Mouse (Mus musculus) T-helper 1 cell (primary cell): ENCODE results near the gene Neo1.

Experiments used
- in situ Hi-C: fragments of 300-600 bp; cut with MboI, MseI; formaldehyde crosslinking; loops from one replicate; pipeline ENCODE4 v1.15.1; 2025; ENCODE audit warnings: high pct_unique_total_duplicates

Gene Neo1

DNA sequence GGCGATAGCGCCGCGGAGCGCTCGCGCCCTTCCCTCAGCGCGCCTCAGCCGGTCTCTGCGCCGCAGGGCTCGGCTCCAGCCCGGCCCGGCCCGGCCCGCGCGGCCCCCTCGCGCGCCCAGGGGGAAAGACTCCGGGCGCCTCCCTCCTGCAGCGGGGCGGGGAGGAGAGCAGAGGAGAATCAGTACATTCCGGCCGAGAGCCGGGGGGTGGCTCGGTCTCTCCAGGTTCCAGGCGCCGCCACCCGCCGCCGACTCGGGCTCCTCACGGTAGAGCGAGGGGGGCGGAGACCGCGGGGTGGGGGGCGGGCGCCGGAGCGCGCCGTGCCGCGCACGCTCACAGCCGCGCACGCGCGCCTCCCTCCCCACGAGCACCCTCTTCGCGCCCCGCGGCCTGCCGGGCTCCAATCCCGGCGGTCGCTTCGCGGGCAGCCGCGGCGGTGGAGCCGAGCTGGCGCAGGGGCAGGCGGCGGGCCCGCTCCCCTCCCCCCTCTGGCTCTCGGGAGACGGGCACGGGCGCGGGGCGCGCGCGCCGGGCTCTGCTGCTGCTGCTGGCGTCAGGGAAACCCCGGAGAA is at the start of gene Neo1:
TSS of gene Neo1 (minus strand) at position 283 of the 573 bp plus-strand sequence.
- in situ Hi-C loops: loop anchor here (10.0 kb wide), 1 partner anchor 249 kb away; no protein-coding TSS in a partner anchor

DNA sequence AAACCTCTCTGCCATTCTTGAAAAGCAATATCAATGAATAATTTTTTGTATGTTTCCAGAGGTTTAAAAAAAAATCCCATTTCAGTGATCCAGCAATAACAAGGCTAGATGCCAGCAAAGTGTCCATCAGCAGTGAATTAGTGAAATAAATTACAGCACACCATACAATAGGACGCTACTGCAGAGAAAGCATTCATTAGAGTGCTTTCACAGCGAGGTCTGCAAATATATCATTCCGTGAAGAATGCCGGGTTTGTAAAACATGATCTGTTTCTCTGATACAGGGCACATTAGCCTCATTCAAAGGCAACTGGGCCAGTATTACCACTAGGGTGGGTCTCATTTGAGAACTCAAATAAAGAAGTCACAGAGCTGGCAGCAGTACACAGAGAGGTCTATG is 39.4 kb upstream of the Neo1 start:
- in situ Hi-C loops: no loop called here

GRCm38 (mm10) chr9:59073887-59074286 is 37.6 kb upstream of the Neo1 start:
- in situ Hi-C loops: no loop called here

DNA sequence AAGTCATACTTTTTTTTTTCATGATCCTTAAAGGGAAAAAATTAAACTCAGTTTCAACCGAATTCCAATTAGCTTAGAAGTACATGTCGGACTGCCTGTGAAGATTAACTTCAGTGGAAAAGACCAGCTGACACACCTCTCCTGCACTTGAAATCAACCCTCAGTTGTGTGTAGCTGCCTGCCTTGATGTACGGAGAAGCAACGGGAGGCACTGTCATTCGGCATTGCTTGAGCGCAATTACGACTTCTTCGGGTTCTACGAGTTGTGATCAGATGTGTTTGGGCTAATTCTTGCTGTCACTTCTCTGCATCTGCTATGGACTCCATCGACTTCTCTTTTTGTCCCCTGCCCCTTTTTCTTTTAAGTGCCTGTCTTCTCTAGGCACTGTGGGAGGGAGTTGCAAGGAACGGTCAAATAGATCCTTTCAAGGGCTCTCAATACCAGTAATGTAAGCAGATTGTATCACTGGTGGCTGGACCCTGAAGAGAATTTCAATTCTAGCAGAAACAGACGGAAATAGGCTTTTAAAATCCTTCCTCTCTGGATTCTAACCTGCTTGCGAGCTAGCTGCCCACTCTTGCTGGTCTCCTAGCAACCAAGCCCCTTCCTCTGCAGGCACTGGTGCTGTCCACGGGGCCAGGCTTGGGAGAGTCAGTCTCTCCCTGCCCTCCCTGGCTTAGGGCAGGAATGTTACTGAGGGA is 36.0 kb upstream of the Neo1 start:
- in situ Hi-C loops: no loop called here

GRCm38 (mm10) chr9:59071220-59071977 is 35.2 kb upstream of the Neo1 start:
- in situ Hi-C loops: no loop called here

- in situ Hi-C loops: no loop called here
Observed at GRCm38 (mm10) chr9:59070216-59070615, 34.0 kb upstream of the Neo1 start.

GRCm38 (mm10) chr9:59065616-59066301 is 29.5 kb upstream of the Neo1 start:
- in situ Hi-C loops: no loop called here

DNA sequence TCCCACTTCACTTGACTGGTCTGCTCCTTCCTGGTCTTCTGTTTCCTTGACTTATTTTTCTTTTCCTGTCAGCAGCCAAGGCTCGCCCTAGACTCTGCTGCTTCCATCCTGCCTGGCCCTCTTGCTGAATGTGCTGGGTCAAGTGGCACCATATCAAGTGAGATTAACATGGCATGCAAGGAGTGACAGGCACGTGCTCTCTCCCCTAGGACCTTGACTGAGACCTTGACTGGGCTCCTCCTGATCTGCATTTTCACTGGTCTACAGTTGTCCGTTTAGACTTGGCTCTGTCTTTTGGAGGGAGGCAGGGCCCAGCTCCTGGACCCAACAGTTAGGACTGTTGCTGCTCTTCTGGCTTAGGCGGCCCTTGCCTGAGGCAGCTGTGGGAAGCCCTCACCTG is 26.2 kb upstream of the Neo1 start:
- in situ Hi-C loops: no loop called here

- in situ Hi-C loops: no loop called here
Observed at GRCm38 (mm10) chr9:59060026-59060605, 23.9 kb upstream of the Neo1 start.

- in situ Hi-C loops: no loop called here
Observed at GRCm38 (mm10) chr9:59059158-59059557, 22.9 kb upstream of the Neo1 start.

GRCm38 (mm10) chr9:59058060-59058459 is 21.8 kb upstream of the Neo1 start:
- in situ Hi-C loops: no loop called here

GRCm38 (mm10) chr9:59056281-59056680 is 20.0 kb upstream of the Neo1 start:
- in situ Hi-C loops: no loop called here

DNA sequence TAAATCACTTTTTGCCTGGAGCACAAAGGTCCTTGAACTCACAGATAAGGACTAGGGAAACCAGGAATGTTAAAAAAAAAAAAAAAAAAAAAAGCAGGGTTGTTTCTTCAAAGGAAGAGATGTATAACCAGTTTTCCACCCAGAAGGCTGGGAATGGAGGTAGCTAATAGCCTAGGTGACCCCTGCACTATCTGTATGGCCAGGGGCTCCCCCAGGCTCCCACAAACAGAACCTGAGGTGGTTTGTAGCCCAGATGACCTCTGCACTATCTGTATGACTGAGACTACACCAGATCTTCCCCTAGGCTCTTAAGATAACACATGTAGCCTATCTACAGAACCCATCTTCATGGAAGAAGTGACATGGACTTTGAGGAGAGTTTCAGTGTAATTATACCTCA is 5.6 kb upstream of the Neo1 start:
- in situ Hi-C loops: no loop called here

DNA sequence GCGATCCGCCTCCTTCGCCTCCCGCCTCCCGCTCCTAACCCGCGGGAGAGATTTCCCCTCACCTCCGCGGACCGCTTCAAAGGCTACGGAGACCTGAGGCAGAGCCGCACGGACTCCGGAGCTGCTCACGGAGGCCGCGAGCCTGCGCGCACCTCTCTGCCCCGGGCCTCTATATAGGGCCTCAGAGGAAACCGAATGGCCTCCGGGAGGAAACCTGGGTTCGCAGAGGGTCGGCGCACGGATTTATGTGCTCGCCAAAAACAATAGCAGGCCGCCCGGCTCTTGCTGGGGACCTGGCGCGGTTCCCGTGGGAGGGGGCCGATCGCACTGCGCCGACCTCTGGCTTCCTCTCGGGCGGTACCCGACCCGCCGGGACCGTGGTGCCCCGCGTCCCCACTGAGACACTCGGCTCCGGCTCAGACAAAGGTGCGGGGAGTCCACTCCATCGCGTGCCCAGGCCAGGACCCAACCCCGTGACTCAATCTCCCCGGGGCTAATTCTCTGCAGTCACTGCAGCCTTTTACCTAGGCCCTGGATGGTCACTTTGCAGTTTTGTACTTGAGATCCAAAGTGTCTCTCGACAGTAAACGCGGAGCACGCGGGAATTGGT is 596 bp upstream of the Neo1 start:
- in situ Hi-C loops: loop anchor here (10.0 kb wide), 1 partner anchor 248 kb away; no protein-coding TSS in a partner anchor

- in situ Hi-C loops: loop anchor here (10.0 kb wide), 1 partner anchor 249 kb away; no protein-coding TSS in a partner anchor
Observed at GRCm38 (mm10) chr9:59035342-59036158, 691 bp downstream of the Neo1 start.

- in situ Hi-C loops: loop anchor here (10.0 kb wide), 1 partner anchor 250 kb away; no protein-coding TSS in a partner anchor
Observed at GRCm38 (mm10) chr9:59034836-59035235, 1.4 kb downstream of the Neo1 start.

GRCm38 (mm10) chr9:59033492-59033891 is 2.7 kb downstream of the Neo1 start:
- in situ Hi-C loops: loop anchor here (10.0 kb wide), 1 partner anchor 251 kb away; no protein-coding TSS in a partner anchor

DNA sequence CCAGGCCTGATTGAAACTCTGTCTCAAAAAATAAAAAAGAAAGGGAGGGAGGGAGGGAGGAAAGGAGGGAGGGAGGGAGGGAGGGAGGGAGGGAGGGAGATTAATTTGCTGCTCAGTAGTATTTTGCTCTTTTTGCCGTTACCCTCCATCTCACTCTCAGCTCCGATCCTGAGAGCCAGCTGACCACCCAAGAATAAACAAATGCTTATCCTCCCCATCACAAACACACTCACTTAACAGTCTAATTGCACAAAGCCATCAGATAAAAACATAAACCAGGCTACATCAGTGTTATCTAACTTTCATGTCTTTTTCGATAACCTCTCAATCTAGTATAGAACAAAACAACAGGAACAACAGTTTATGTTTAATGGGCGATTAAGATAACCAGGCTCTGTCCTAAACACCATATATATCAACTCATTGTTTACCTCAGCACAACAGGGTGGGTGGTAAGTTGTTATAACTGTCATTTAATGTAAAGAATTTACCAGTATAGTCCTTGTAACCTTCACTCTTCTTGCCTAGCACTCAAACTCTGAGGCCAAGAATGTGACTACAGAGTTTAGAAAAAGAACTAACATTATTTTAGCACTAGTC is 11.9 kb downstream of the Neo1 start:
- in situ Hi-C loops: no loop called here

DNA sequence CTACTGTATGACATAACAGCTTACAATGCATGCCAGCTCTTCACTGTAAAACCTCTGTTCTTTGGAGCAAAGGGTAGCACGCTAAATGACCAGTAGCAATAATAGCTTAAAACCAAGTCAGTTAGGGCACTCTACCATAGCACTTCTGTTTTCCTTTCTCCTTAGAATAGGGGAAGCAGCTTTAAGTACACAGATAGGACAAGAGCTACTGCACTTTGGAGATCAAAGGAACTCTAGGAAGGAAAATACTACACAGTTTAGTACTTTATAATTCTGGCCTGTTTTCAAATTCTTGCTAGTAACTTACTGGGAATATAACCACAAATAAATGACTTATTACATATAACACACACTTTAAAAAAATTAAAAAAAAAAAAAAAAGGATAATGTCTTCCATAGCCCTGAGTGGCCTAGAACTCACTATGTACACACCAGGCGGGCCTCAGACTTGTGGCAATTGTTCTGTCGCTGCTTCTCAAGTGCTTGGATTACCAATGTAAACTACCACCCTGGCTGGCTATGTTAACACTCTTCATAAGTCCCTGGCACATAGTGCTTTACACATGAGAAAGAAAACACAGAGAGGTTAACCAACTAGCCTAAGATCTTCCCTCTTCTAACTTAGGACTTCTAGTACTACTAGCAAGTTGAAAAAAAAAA is 20.1 kb downstream of the Neo1 start:
- in situ Hi-C loops: no loop called here
